Mouse (Mus musculus): Measurements from ENCODE around the gene Lamtor4.

DNA sequence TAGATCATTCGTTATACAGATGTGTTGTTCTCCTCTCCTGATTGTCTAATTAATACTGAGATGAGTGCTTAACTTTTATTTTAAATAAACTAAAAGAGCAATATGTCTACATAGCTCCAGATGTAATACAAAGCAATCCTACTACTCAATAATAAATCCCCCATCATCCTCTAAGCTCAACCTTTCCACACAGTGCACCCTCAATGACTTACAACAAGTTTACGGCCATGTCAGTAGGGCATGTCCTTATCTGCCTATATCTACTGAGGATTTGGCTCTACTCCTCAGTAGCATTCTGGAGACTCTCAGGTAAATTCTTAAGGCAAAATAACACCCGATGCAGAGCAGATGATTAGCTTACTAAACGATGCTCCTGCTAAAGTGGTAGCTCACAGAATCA is 47.4 kb upstream of the Lamtor4 start:
- no peak for TF ChIP-seq CTCF (IDR thresholded peaks at IDR 0.05; ENCODE audit: low read depth)
- TF ChIP-seq EP300 (optimal IDR thresholded peaks at IDR 0.05): no peak

Data from stomach, postnatal 0 days (tissue).